Mouse (Mus musculus): Measurements from ENCODE around the gene Sun2. TPM values are rescaled to one million over a fixed set of nuclear protein-coding genes. Genes with fewer than 3 reads are reported as not detected.

Gene Sun2
- polyA plus RNA-seq, 1 experiment: 42.7 TPM

- under 1% methylated on average over 49 of the region's 50 CpGs for WGBS
Observed at GRCm38 (mm10) chr15:79774117-79775027, 32.0 kb upstream of the Sun2 start.

DNA sequence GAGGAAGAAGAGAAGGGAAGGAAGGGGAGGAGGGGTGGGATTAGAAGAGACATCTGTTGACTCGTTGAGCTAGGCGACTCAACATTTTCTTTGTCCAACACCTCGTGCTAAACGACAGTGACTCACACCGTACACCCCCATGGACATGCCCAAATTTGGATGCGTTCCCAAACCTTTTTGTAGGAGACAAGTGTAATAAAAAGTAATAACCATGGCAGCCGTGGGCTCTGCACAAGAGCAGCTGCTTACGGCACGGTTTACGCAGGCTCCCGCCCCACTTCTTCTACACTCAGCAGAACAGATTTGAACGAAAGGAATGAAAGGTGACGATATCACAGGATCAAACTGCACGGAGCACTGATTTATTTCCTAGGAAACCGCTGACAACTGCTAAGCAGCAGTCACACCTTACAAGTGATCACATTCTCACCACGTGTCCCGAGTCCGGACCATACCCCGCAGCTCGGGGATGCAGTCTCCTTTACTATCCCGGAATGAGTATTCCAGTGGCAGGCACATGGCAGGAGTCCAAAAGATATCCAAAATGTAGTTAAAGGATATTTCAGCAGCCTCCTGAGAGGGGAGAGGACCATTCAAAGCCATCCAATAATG, 28.4 kb upstream of the Sun2 start:
- Histone ChIP-seq H3K4me3 (replicated peaks; ENCODE audit: insufficient read depth, low read depth, low read length) (no peak overlapping the region), H3K4me1 (ENCODE audit: control insufficient read depth, insufficient read depth, low read length) (peaks cover 55% of the 10 kb centered on the region), H3K27me3 (ENCODE audit: control insufficient read depth, insufficient read depth, low read length) (no peaks in the 10 kb centered on the region), H3K27ac (ENCODE audit: insufficient read depth, low read length) (no peak overlapping the region)
- TF ChIP-seq POLR2A (IDR thresholded peaks at IDR 0.05; ENCODE audit: borderline replicate concordance, insufficient read depth, low read length) (no peak), CTCF (IDR thresholded peaks at IDR 0.05; ENCODE audit: borderline replicate concordance, insufficient read depth, low read depth, low read length) (no peak)
- no peak for DNase-seq
- 51% methylated on average over 21 of the region's 21 CpGs for WGBS

More at GRCm38 (mm10) chr15:79774117-79775027, 32.0 kb upstream of the Sun2 start:
- peak; percentile 96 to 99 for DNase-seq
- TF ChIP-seq CTCF (IDR thresholded peaks at IDR 0.05; ENCODE audit: borderline replicate concordance, insufficient read depth, low read depth, low read length) (no peak), POLR2A (IDR thresholded peaks at IDR 0.05; ENCODE audit: borderline replicate concordance, insufficient read depth, low read length) (peak; percentile 85)
- H3K4me1 ChIP-seq (ENCODE audit: control insufficient read depth, insufficient read depth, low read length): peaks cover 22% of the 10 kb centered on the region
- H3K27me3 ChIP-seq (ENCODE audit: control insufficient read depth, insufficient read depth, low read length): no peaks in the 10 kb centered on the region
- H3K27ac ChIP-seq (ENCODE audit: insufficient read depth, low read length): peak overlapping the region; percentile 49; the same call in 1 of the 2 replicates
- peak overlapping the region; percentile 82 for H3K4me3 ChIP-seq (replicated peaks; ENCODE audit: insufficient read depth, low read depth, low read length)

DNA sequence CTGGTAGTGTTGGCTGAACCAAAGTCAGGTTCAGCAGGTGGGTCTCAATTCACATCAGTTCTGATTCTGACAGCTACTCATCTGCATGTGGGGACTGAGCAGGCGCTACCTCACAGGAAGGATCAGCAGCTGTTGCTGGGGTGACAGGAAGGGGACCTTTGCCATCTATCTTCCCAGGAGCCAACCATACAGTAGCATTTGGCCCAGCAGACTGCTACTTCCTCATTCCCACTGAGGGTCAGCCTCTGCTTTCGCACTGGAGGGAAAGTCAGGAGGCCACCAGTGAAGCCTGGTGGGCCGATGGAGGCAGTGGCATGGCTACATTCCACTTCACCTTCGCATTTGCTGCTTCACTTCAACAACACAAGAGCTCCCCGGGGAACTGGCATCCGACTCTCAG, 26.0 kb upstream of the Sun2 start:
- no peak for DNase-seq
- TF ChIP-seq POLR2A (IDR thresholded peaks at IDR 0.05; ENCODE audit: borderline replicate concordance, insufficient read depth, low read length) (no peak), CTCF (IDR thresholded peaks at IDR 0.05; ENCODE audit: borderline replicate concordance, insufficient read depth, low read depth, low read length) (no peak)
- Histone ChIP-seq H3K4me1 (ENCODE audit: control insufficient read depth, insufficient read depth, low read length) (peaks cover 72% of the 10 kb centered on the region), H3K4me3 (replicated peaks; ENCODE audit: insufficient read depth, low read depth, low read length) (no peak overlapping the region), H3K27me3 (ENCODE audit: control insufficient read depth, insufficient read depth, low read length) (no peaks in the 10 kb centered on the region), H3K27ac (ENCODE audit: insufficient read depth, low read length) (no peak overlapping the region)
- 53% methylated on average over 6 of the region's 6 CpGs for WGBS

GRCm38 (mm10) chr15:79767327-79767961, 25.1 kb upstream of the Sun2 start:
- H3K4me1 ChIP-seq (ENCODE audit: control insufficient read depth, insufficient read depth, low read length): peaks cover 79% of the 10 kb centered on the region
- peak; percentile 57 to 71 for DNase-seq
- 13% methylated on average over 16 of the region's 16 CpGs for WGBS

DNA sequence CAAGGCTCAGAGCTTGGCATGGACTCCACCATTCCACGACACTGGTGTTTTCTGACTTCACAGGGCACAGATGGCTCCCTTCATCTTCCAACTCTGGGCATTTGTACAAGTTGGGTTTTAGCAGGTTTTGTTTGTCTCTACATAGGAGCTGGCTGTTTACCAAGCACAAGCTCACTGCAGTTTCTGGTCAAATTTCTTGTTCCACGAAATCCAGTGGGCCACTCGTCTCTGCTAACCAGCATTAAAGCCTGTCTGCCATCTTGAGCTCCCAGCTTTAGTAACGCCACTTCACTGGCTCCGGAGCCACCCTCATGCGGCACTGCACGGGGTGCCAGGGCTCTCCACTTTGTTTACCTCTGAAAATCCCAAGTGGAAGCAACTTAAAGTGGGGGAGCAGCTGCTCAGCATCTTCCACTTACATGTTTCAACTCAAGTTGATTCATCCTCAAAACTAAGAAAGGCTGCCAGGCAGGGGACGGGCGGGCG, 24.3 kb upstream of the Sun2 start:
- Histone ChIP-seq H3K27ac (ENCODE audit: insufficient read depth, low read length) (no peak overlapping the region; the same call in 1 of the 2 replicates), H3K27me3 (ENCODE audit: control insufficient read depth, insufficient read depth, low read length) (no peaks in the 10 kb centered on the region), H3K4me3 (replicated peaks; ENCODE audit: insufficient read depth, low read depth, low read length) (no peak overlapping the region), H3K4me1 (ENCODE audit: control insufficient read depth, insufficient read depth, low read length) (peaks cover 82% of the 10 kb centered on the region)
- WGBS: 27% methylated on average over 10 of the region's 10 CpGs
- no peak for TF ChIP-seq CTCF (IDR thresholded peaks at IDR 0.05; ENCODE audit: borderline replicate concordance, insufficient read depth, low read depth, low read length)
- TF ChIP-seq POLR2A (IDR thresholded peaks at IDR 0.05; ENCODE audit: borderline replicate concordance, insufficient read depth, low read length): no peak
- DNase-seq: peak; percentile 60 to 81

More at GRCm38 (mm10) chr15:79767327-79767961, 25.1 kb upstream of the Sun2 start:
- Histone ChIP-seq H3K27me3 (ENCODE audit: control insufficient read depth, insufficient read depth, low read length) (no peaks in the 10 kb centered on the region), H3K27ac (ENCODE audit: insufficient read depth, low read length) (peak overlapping the region; percentile 18; the same call in 1 of the 2 replicates), H3K4me3 (replicated peaks; ENCODE audit: insufficient read depth, low read depth, low read length) (no peak overlapping the region)
- TF ChIP-seq CTCF (IDR thresholded peaks at IDR 0.05; ENCODE audit: borderline replicate concordance, insufficient read depth, low read depth, low read length) (no peak), POLR2A (IDR thresholded peaks at IDR 0.05; ENCODE audit: borderline replicate concordance, insufficient read depth, low read length) (no peak)

GRCm38 (mm10) chr15:79766168-79766567, 23.8 kb upstream of the Sun2 start:
- peaks cover 82% of the 10 kb centered on the region for H3K4me1 ChIP-seq (ENCODE audit: control insufficient read depth, insufficient read depth, low read length)
- no peak for TF ChIP-seq CTCF (IDR thresholded peaks at IDR 0.05; ENCODE audit: borderline replicate concordance, insufficient read depth, low read depth, low read length)
- no peak for TF ChIP-seq POLR2A (IDR thresholded peaks at IDR 0.05; ENCODE audit: borderline replicate concordance, insufficient read depth, low read length)
- 18% methylated on average over 10 of the region's 10 CpGs for WGBS
- H3K27me3 ChIP-seq (ENCODE audit: control insufficient read depth, insufficient read depth, low read length): no peaks in the 10 kb centered on the region
- no peak overlapping the region for H3K4me3 ChIP-seq (replicated peaks; ENCODE audit: insufficient read depth, low read depth, low read length)
- DNase-seq: peak in 1 of 2 experiments; percentile 53
- H3K27ac ChIP-seq (ENCODE audit: insufficient read depth, low read length): peak overlapping the region; percentile 40

- no peak for TF ChIP-seq CTCF (IDR thresholded peaks at IDR 0.05; ENCODE audit: borderline replicate concordance, insufficient read depth, low read depth, low read length)
- TF ChIP-seq POLR2A (IDR thresholded peaks at IDR 0.05; ENCODE audit: borderline replicate concordance, insufficient read depth, low read length): 0 out of 2 replicates have a peak, but pooled peaks have one; percentile 5
- DNase-seq: peak; percentile 64 to 75
- Histone ChIP-seq H3K4me3 (replicated peaks; ENCODE audit: insufficient read depth, low read depth, low read length) (no peak overlapping the region), H3K27me3 (ENCODE audit: control insufficient read depth, insufficient read depth, low read length) (no peaks in the 10 kb centered on the region), H3K4me1 (ENCODE audit: control insufficient read depth, insufficient read depth, low read length) (peaks cover 77% of the 10 kb centered on the region), H3K27ac (ENCODE audit: insufficient read depth, low read length) (peak overlapping the region; percentile 78)
- 6% methylated on average over 2 of the region's 2 CpGs for WGBS
Observed at GRCm38 (mm10) chr15:79765361-79765760, 23.0 kb upstream of the Sun2 start.
